Mouse (Mus musculus) E14TG2a.4 (cell line): Measurements from ENCODE around the gene Rbms3.

Source experiments
- CTCF ChIP-seq: conservative IDR thresholded peaks from 2 replicates; pipeline ENCODE4 v1.5.1; 2014; ENCODE audit warnings: low read length
- NANOG ChIP-seq: IDR thresholded peaks from 2 replicates; pipeline ENCODE4 v1.6.1; 2014; ENCODE audit warnings: borderline replicate concordance, low read length, mixed read lengths
- POU5F1 ChIP-seq: IDR thresholded peaks from 2 replicates; pipeline ENCODE4 v1.6.1; 2014; ENCODE audit warnings: low read length, borderline replicate concordance

- TF ChIP-seq CTCF = no peak
- TF ChIP-seq NANOG = no peak
- TF ChIP-seq POU5F1 = no peak
These were observed 419.4 kb downstream of the Rbms3 start for GRCm38 (mm10) chr9:117210344-117210743.
